Mouse (Mus musculus): ENCODE measurements around the gene Lpp.

- TF ChIP-seq CTCF (IDR thresholded peaks at IDR 0.05; ENCODE audit: low read depth) (no peak), EP300 (IDR thresholded peaks at IDR 0.05; ENCODE audit: low read depth) (no peak)
Measured at GRCm38 (mm10) chr16:24418022-24418421, 24.7 kb downstream of the Lpp start.

Measured in liver, postnatal 0 days (tissue).